Mouse (Mus musculus) left cerebral cortex, adult 6 months (tissue): ENCODE data around the gene Vmn1r90. TPM values are rescaled to one million over a fixed set of nuclear protein-coding genes. Genes with fewer than 3 reads are reported as not detected.

ENCODE experiments used
- long read RNA-seq, 2 experiments: library from polyadenylated mRNA; unstranded; transcript quantifications; one replicate each; pipeline ENCODE4 v2.0.0; 2019 to 2020
- polyA plus RNA-seq: library from polyadenylated mRNA; unstranded; fragments of <200 nt; fragmentation: Nextera tagmentation; gene quantifications from 2 replicates; pipeline ENCODE4 v1.2.3, GENCODE M21; 2021

Vmn1r90 gene
- polyA plus RNA-seq, result not detected in 2 replicates
- long read RNA-seq, experiment 1, result 0 reads
- long read RNA-seq, experiment 2, result 0 reads

DNA sequence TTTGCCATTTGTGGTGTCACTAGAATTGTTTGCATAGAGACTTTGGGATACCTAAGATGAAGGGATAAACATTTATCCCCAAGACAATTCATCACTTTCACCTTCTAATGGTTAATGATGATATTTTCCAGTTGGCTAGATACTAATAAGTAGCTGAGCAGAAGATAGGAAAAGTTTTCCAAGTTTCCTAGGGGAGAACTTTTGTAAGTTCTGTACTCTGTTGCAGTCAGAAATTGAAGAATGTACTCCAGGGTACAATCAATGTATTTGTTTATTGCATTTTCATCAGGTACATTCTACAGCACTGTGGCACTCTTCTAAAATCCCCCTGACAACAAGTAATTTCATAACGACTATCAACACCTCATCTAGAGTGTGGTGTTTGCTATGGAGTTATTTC is at the start of gene Vmn1r90:
Gene Vmn1r90, minus strand, starts transcription at position 101 of the 400 bp plus-strand sequence.

Other genes starting within 250 kb of the Vmn1r90 start
- not detected in 2 replicates for gene Obox8, start 229.9 kb downstream of the Vmn1r90 start, polyA plus RNA-seq
- gene Sult2a8, start 116.7 kb downstream of the Vmn1r90 start, polyA plus RNA-seq, result not detected in 2 replicates
- gene Sult2a7, start 69.3 kb downstream of the Vmn1r90 start, polyA plus RNA-seq, result not detected in 2 replicates
- not detected in 2 replicates for gene Obox7, start 96.0 kb upstream of the Vmn1r90 start, polyA plus RNA-seq